Mouse (Mus musculus) heart, postnatal 14 days (tissue): Measurements from ENCODE around the gene Zg16. TPM values are rescaled to one million over a fixed set of nuclear protein-coding genes. Genes with fewer than 3 reads are reported as not detected.
"Not testable (repeated sequence)": the region's sequence is repeated elsewhere in the genome, so short reads cannot be mapped to it uniquely, and the experiment has no call there.

Source experiments
- DNase-seq, 2 experiments: peaks; one replicate each; pipeline ENCODE4 v3.0.0; 2021 to 2022
- intact Hi-C: fragments of 180-260 bp; cut with DNase I; formaldehyde crosslinking; loops from one replicate; pipeline ENCODE4 v1.15.1; 2025
- long read RNA-seq, 2 experiments: library from polyadenylated mRNA; stranded (forward); transcript quantifications; one replicate each; pipeline ENCODE4 v2.0.0; 2021
- total RNA-seq, 2 experiments: library from RNA; stranded (reverse); gene quantifications; 2 replicates each; pipeline ENCODE4 v1.2.3; 2021

Zg16 gene
- total RNA-seq = not detected
- long read RNA-seq, experiment 1 = 0 reads
- long read RNA-seq, experiment 2 = 0 reads

DNA sequence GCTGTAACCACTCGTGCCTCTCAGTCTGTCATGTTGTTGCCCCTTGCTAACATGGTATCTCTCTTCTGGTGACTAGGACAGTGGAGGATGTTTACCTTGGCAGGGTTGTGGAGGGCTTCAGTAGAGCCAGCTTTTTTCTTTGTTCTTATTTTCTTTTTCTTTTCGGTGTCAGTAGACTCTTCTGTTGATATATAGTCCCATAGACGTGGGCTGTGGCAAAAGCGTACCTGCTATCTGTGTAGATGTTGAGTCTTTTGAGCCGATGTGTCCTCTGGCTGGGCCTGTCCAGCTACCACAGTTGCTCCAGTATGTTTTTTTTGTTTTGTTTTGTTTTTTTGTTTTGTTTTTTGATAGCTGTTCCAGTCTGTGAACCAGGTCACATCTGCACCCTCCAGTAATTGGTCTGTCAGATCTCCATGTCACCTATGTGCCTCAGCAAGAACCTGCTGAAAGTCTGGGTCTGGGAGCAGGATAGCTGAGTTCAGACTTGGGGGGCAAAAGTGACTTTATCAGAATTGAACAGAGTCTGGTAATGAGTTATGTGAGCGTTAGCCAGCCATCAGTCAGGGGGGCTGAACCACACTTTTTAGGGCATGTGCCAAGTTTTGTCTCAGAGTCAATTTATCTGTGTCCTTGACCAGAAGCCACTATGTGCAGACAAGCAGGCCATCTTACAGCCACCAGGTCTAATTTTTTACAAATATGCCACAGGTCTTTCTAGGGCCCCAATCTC lies at the start of gene Zg16:
Gene Zg16 (minus strand): TSS at position 51 of the 733 bp plus-strand sequence.
- intact Hi-C loops, DNase-seq: not testable (repeated sequence)

DNA sequence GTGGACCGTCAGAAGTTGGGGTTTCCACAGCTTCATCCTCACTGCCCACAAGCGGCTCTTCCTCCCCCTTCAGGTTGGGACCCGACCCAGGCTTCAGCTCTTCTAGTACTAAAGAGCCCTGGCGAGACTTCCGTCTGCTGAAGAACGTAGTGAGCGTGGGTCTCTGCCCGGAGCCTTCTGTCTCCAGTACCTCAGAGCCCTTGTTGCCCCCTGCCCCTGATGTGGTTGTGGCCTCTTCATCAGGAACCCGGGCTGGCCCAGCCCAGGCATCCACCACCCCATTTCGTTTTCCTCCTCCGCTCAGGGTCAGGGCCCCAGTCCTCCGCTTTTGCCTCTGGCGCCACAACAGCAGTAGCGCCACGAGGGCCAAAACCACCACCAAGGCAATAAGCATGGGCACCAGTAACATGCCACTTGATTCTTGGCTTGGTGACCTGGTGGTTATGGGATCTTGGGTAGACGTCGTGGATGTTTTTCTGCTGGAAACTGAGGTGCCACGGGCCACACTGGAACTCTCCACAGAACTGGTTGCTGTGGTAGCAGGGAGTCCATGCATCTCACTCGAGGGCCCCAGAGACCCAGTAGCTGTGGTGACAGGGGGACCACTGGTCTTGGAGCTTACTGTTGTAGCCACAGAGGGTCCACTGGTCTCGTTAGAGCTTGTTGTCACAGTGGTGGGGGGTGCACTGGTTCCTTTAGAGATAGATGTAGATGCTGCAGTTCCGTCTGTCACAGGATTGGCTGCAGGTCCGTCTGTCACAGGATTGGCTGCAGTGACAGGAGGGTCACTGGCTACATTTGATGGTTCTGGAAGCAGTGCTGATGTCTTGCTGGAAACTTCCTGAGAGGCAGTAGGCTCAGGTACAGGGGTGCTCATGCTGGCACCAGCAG lies 49.3 kb upstream of the Zg16 start:
- no peak for DNase-seq
- intact Hi-C loops = loop anchor here (5.0 kb wide), 1 partner anchor 51 kb away; no protein-coding TSS in a partner anchor

DNA sequence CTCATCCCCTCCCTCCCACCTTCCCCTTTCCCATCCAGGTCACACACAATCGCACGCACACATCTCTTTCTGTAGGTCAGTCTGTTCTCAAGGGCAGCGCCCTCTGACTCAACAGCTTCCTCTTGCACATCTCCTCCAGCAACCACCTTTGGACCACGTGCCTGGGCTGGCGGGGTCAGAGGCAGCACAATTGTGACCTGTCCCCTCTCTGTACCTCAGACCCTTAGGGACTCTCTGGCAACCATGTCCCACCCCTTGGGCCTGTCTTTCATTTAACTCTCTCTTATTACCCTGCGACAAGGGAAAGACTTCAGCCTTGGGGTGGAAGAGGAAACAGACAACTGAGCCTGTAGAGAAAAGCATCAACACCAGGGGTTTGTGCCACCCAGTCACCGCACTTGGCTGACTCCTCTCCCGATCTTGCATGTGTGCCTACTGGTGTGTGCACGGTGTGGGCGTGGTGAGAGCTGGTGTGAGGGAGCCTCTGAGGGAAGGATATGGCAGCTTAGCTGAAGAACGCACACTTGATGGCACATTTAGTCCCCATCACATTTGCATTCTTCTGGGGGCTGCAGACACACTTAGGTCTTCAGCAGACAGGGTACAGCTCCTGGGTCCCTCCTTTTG lies 47.8 kb upstream of the Zg16 start:
- intact Hi-C loops = loop anchor here (5.0 kb wide), 1 partner anchor 52 kb away; no protein-coding TSS in a partner anchor
- DNase-seq = no peak

DNA sequence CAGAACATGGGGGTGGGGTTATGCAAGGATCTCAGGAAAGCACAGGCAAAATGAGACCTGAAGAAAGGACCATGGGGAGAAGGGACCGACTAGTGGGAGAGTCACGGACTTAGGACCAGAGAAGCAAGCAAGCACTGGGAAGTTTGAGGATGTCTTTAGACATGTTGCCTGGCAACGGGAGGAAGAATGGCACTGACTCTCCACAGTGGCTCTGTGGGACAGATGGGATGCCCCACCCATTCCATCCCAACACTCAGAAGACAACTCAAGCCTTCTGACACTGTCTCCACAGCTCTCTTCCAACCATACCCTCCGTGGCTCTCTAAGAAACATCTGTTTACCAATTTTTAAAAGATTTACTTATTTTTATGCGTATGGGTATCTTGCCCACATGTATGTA lies 46.0 kb upstream of the Zg16 start:
- intact Hi-C loops = no loop called here
- no peak for DNase-seq

DNA sequence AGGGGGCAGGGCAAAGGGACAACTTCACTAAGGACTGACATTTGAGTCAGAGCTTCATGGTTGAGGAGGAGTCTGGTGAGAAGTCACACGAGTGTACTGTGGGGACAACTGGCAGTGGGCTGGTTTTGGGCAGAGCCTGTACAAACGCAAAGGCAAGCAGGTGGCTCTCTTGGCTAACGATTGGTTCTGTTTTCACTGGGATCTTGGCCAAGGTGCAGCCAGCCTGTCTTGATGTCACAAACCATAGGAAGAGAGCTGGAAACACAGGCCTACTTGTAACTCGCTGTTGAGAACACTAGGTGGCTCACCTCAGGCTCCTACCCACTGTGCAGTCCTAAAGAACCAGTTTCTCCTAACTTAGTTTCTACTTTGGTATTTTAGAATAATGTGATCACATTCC lies 42.5 kb upstream of the Zg16 start:
- peak in 1 of 2 experiments; percentile 28 for DNase-seq
- intact Hi-C loops = no loop called here

- no peak for DNase-seq
- intact Hi-C loops = no loop called here
Observed at GRCm38 (mm10) chr7:127121911-127122270, 34.8 kb upstream of the Zg16 start, which contains the start of gene Qprt. TSS of gene Qprt (minus strand) at chr7:127122226.

GRCm38 (mm10) chr7:127121061-127121910 lies 34.2 kb upstream of the Zg16 start:
- DNase-seq = no peak
- intact Hi-C loops = no loop called here

GRCm38 (mm10) chr7:127118671-127119445 lies 31.7 kb upstream of the Zg16 start:
- no peak for DNase-seq
- intact Hi-C loops = no loop called here

DNA sequence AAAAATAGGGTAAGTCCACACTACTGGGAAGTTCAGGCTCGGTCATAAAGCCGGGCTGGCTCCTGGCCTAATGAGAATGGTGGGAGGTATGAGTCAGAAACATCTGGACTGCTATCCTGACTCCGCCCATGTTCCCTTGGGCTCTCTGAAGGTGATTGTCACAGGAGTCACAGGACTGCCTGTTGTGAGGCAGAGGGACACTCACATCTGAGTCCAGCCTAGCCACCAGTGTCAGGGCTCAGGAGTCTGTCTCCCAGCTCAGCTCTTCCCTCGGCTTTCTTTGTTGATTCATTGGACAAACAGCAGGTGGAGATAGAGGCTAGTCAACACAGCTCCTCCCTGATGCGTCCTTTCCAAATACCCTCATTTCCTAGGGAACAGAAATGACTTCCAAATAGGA lies 30.8 kb upstream of the Zg16 start:
- intact Hi-C loops = no loop called here
- DNase-seq = peak; percentile 30 to 43

DNA sequence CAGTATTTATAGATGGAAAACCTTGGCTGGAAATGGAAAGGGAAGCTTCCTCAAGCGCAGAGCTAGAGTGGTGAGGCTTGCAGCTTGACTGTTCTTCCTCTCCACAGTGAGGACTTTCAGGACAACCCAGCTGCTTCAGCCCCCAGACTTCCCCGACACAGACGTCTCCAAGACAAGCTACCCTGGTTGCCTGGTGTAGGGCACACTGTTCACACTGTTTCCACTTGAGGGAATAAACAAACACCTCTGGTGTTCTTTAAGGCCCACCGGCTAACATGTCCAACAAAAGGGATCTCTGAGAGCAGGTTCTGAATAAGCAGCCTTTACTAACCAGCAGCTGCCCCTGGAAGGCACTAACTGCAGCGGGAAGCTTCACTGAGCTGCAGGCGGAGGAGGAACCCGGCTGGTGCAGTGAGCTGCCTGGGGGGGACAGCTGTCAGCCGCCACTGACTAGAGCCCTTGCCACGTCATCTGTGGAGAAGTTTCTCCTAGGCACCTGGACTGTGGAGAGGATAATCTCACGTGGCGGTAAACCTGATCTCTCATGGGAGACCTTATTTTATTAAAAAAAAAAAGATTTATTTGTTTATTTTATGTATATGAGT lies 29.3 kb upstream of the Zg16 start:
- intact Hi-C loops = no loop called here
- DNase-seq = no peak

GRCm38 (mm10) chr7:127114920-127115319 lies 27.8 kb upstream of the Zg16 start:
- intact Hi-C loops = no loop called here

DNA sequence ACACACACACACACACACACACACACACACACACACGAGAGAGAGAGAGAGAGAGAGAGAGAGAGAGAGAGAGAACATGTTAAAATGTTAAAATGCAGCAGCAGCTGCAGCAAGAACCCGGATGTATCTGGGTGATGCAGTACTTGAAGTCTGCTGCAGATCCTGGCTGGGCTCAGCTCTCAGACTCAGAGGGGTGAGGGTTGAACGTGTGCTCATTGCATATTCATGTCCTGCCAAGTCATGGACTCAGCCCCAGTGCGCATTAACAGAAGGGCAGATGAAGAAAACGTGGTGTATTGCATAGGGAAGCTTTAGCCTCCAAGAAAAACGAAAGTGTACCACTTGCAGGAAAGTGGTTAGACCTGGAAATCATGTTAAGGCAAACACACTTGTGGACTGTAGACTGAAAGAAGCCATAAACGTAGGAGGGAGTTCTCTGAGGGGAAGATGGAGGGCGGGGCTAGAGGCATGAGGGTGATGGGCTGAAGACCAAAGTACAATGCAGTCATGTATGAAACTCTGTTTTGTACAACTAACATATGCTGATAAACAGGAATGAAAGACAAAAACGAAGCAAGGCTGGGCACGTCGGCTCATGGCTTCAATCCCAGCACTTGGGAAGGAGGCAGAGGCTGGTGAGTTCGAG lies 26.6 kb upstream of the Zg16 start:
- DNase-seq = no peak

More at GRCm38 (mm10) chr7:127114920-127115319, 27.8 kb upstream of the Zg16 start:
- DNase-seq = no peak

DNA sequence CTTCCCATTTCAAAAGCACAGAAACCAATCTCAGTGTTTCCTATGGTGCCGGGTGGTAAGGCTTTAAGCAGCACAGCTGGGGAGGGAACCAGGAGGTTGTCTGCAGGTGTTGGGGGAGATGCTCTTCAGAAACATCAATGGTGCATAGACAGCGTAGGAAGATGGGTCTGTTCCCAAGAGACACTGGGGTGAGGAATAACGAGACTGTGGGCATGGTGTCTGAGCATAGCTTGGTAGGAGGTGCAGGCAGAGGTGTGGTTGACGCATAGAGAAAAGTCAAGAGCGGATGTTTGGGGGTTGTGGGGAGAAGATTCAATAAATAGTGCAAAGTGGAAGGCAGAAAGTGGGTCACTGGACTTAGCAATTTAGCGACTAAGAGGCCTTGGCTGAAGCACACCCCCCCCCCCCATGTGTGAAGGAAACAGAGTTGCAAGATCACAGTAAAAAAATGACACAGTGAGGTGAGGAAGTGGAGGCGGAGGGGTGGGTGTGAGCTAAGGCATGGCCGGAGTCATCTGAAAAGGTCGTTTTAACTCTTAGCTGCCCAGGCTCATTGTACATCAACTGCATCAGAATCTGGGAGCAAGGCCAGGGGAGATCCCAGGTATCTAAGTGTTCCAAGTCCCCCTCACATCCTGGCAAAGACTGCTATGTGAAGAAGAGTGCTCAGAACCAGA lies 25.9 kb upstream of the Zg16 start:
- DNase-seq = no peak
- intact Hi-C loops = no loop called here

More for the DNA sequence above, 26.6 kb upstream of the Zg16 start:
- intact Hi-C loops = no loop called here

- intact Hi-C loops = no loop called here
- DNase-seq = no peak
Observed at GRCm38 (mm10) chr7:127112251-127112841, 25.2 kb upstream of the Zg16 start.

- DNase-seq = peak; percentile 52 to 57
- intact Hi-C loops = no loop called here
Observed at GRCm38 (mm10) chr7:127111461-127111860, 24.3 kb upstream of the Zg16 start.

DNA sequence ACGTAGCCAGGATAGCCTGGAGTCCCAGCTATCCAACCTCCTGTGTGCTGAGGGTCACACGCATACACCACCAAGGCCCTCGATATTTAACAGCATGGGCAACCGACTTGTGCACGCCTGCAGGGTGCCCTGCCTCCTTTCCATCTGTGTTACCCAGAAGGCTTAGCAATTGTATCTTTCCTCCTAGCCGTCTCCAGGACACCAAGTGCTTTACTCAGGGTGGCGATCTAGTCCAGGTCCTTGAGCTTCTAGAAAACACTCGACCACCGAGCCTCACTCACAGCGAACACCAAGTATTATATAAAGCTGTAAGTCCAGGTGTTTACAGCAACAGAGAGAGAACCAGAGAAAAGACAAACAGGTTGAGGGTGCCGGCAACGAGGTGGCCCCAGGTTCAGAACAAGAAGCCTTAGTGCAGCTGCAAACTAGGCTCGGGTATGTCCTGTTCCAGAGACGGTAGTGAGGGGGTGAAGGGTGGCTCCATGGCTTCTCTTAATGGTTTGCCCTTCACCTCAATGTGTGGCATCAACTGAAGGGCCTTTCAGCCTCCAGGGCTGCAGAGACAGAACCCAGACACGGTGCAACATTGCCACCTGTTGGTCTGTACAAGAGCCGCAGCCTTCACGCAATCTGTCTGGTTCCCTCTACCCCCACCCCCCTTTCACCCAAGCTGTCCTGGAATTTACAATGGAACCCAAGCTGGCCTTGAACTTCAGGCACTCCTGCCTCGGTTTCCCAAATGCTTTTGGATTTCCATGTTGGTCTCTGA lies 23.3 kb upstream of the Zg16 start:
- intact Hi-C loops = no loop called here
- DNase-seq = peak; percentile 76 to 83
